Mouse (Mus musculus) myocyte (in vitro differentiated cells): ENCODE measurements at regions not wholly inside any gene's neighbourhood (a gene's known extent, or its start where the extent isn't known, plus 50 kb on each side); places are given as distances from the start of the nearest gene placed in this dataset.

ENCODE experiments used
- MAX ChIP-seq: IDR thresholded peaks from one replicate; pipeline ENCODE4 v1.6.1; 2011; ENCODE audit warnings: low read depth, mild to moderate bottlenecking, control low read depth
- MYOG ChIP-seq, 3 experiments: IDR thresholded peaks; one replicate each; pipeline ENCODE4 v1.6.1; 2011; ENCODE audit warnings: control low read depth in 2 of 3, low read depth in 2 of 3, mild to moderate bottlenecking in 2 of 3; ENCODE audit not compliant: insufficient read length in 2 of 3, control insufficient read depth in 1 of 3, insufficient read depth in 1 of 3
- POLR2A ChIP-seq: IDR thresholded peaks from one replicate; pipeline ENCODE4 v1.6.1; 2011; ENCODE audit warnings: low read depth, mild to moderate bottlenecking, control low read depth, moderate library complexity; ENCODE audit not compliant: insufficient read length
- POLR2AphosphoS2 ChIP-seq: IDR thresholded peaks from one replicate; pipeline ENCODE4 v1.6.1; 2011; ENCODE audit warnings: low read depth, control low read depth; ENCODE audit not compliant: insufficient read length
- SRF ChIP-seq: IDR thresholded peaks from one replicate; pipeline ENCODE4 v1.6.1; 2011; ENCODE audit warnings: low read depth; ENCODE audit not compliant: control insufficient read depth, insufficient read length
- USF1 ChIP-seq: IDR thresholded peaks from one replicate; pipeline ENCODE4 v1.6.1; 2011; ENCODE audit warnings: low read depth, mild to moderate bottlenecking, control low read depth, moderate library complexity

DNA sequence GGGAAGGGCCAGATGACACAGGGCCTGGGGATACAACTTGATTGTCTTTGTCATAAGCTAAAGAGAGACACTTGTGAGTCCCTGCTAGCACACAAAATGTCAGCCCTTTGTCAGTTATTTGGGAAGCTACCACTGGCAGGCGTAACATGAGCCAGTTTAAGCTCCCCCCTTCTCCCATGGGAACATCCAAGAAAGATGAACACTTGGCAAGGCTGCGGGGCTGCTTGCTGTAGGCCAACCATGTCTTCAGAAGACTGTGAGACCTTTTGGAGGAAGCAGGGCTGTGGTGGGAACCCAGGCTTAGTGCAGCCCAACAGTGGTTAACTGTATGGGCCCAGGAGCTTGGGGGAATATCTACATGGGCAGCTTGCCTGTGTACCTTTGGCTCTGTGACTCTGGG lies 67.3 kb upstream of the Pmepa1 start:
- no peak for TF ChIP-seq POLR2A
- no peak for TF ChIP-seq MAX
- TF ChIP-seq SRF = no peak
- TF ChIP-seq MYOG (IDR thresholded peaks at IDR 0.05; ENCODE audit: control insufficient read depth in 1 of 3, insufficient read depth in 1 of 3, insufficient read length in 2 of 3, low read depth in 2 of 3) = no peak
- no peak for TF ChIP-seq POLR2AphosphoS2
- TF ChIP-seq USF1 = no peak
